Mouse (Mus musculus): Measurements from ENCODE around the gene Gm40193.

Gene Gm40193

DNA sequence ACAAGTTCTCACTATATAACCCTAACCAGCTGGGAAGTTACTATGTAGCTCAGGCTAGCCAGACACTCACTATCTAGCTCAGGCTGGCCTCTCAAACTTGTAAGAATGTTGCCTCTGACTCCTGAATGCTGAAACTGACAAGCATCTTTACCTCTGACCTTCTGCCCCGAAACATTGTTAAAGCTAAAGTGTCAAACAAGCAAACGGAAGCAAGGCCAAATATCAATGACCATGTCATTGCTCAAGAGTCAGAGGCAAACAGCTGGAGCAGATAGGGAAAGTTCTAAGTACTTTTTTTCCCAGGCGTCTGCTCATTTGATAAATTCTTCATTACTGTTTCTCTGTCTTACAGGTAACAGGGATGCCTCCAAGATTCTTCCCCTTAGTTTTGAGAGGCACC is 30.7 kb downstream of the Gm40193 start:
- DNase-seq: no peak

GRCm38 (mm10) chr11:70500476-70500812 is 32.3 kb downstream of the Gm40193 start:
- no peak for DNase-seq

DNA sequence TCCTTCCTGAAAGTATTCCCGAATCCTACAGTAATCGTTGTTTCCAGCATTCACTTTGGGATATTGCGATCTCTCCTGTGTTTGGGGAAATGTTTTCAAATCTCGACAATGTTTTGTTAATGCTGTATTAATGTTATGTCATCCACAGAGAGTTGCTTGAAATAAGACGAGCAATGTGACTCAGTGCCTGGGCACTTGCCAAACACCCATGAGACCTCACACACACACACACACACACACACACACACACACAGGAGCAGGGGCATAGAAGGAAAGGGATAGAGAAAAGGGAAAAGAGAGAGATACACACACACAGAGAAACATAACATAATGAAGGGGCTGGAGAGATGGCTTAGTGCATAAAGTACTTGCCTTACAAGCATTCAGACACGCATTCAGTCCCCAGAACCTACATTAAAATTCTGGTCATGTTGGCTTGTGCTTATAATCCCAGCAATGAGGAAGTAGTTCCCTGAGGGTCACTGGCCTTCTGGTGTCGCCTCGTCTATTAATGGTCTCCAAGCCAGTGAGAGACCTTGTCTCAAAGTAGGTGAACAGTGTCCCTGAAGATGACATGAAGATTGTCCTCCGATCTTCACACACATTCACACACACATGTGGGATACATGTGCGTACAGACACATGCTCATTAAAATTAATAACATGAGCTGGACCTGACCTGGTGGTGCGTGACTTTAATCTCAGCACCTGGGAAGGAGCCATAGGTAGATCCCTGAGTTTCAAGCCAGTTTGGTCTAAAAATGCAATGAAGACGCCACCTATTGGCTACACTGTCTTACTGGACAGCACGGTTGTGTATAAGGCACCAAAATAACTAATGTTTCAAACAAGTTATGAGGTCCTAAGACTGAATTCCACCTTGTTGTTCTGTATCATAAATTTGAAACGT is 32.9 kb downstream of the Gm40193 start:
- peak; percentile 58 for DNase-seq

GRCm38 (mm10) chr11:70489684-70490083 is 43.1 kb downstream of the Gm40193 start:
- DNase-seq: no peak

DNA sequence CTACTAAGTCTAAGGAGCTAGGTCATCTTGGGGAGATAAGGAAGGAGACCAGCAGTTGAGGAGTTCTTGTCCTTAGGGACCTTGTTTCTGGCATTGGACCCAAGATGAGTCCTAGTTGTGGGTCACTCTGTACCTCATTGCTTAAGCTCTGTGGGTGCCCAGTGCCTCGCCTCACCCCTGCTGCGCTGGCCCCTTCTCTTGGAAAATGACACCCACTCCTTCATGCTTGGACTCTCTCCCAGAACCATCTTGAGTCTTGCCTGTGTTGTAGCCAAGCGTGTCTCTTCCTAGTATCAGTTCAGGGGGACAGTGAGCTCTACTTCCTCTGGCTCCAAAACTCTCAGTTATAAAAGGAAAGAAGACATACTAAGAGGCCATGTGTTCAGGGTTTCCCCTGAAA is 43.6 kb downstream of the Gm40193 start:
- no peak for DNase-seq

DNA sequence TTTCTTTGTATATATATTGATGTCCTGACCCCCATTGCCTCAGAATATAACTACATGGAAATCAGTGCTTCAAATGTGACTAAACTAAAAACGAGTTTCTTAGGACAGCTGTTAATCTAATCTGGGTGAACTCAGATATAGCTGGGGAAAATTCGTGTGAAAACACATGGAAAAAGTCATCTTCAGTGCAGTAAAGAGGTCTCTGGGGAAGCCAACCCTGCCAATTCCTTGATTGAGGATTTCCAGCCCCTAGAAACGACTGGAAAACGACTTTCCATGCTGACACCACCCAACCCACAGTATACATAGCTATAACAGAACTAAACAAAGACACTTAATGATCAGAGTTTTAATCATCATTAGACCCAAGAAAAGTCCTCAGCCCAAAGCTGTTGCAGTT is 44.9 kb downstream of the Gm40193 start:
- DNase-seq: no peak

GRCm38 (mm10) chr11:70485498-70485897 is 47.2 kb downstream of the Gm40193 start:
- DNase-seq: no peak
